Mouse (Mus musculus) forebrain, embryonic 13.5 days (tissue): ENCODE data around the gene Atcay. TPM values are rescaled to one million over a fixed set of nuclear protein-coding genes. Genes with fewer than 3 reads are reported as not detected.
A peak's percentile ranks its signal among the peaks of the same experiment; 100 is the strongest.

Experiments used
- microRNA-seq: library from miRNA; unstranded; fragments of <30 nt; microRNA quantifications from one replicate; pipeline ENCODE4, GENCODE M21; 2016
- polyA plus RNA-seq: library from polyadenylated mRNA; unstranded; fragments of >200 nt; fragmentation: Nextera tagmentation; extraction: Ambion mirVana; gene quantifications from 2 replicates; pipeline ENCODE4 v1.2.1, GENCODE M21; 2015

Gene Atcay
- polyA plus RNA-seq, 1 experiment from 2014 or later: 44.5 TPM

Small RNAs within 50 kb of the gene (microRNA-seq; reads per million reads assigned to microRNA genes)
- gene Mir3057: 16.4 reads per million, percentile 28 among the genes with 10 or more reads in this experiment

Other genes starting within 250 kb of the Atcay start
- gene Gng7, start 215.9 kb downstream of the Atcay start, polyA plus RNA-seq: 14.8 and 17.6 TPM in 2 replicates
- gene Diras1, start 205.2 kb downstream of the Atcay start, polyA plus RNA-seq: 13.4 and 15.0 TPM in 2 replicates
- gene Slc39a3, start 193.4 kb downstream of the Atcay start, polyA plus RNA-seq: 33.4 and 37.8 TPM in 2 replicates
- 273 and 305 TPM in 2 replicates for gene Sgta, start 170.7 kb downstream of the Atcay start, polyA plus RNA-seq
- gene Thop1, start 160.8 kb downstream of the Atcay start, polyA plus RNA-seq: 55.8 and 60.5 TPM in 2 replicates
- gene Creb3l3, start 132.0 kb downstream of the Atcay start, polyA plus RNA-seq: 0.30 and 0.42 TPM in 2 replicates
- 200 and 211 TPM in 2 replicates for gene Map2k2, start 124.9 kb downstream of the Atcay start, polyA plus RNA-seq
- 10.4 and 10.6 TPM in 2 replicates for gene Zbtb7a, start 95.6 kb downstream of the Atcay start, polyA plus RNA-seq
- gene Pias4, start 62.9 kb downstream of the Atcay start, polyA plus RNA-seq: 54.2 and 57.0 TPM in 2 replicates
- 555 and 583 TPM in 2 replicates for gene Eef2, start 54.2 kb downstream of the Atcay start, polyA plus RNA-seq
- 43.5 and 47.7 TPM in 2 replicates for gene Dapk3, start 47.8 kb downstream of the Atcay start, polyA plus RNA-seq
- not detected in 2 replicates for gene 4930442H23Rik, start 47.0 kb downstream of the Atcay start, polyA plus RNA-seq
- gene Nmrk2, start 28.8 kb downstream of the Atcay start, polyA plus RNA-seq: not detected in 2 replicates
- 9.7 and 10.9 TPM in 2 replicates for gene Zfr2, start 2.3 kb upstream of the Atcay start, polyA plus RNA-seq
- 5.6 and 7.4 TPM in 2 replicates for gene Matk, start 22.1 kb upstream of the Atcay start, polyA plus RNA-seq
- gene Mrpl54, start 36.1 kb upstream of the Atcay start, polyA plus RNA-seq: 134 and 135 TPM in 2 replicates
- 28.6 and 32.3 TPM in 2 replicates for gene Apba3, start 36.1 kb upstream of the Atcay start, polyA plus RNA-seq
- gene Tjp3, start 60.7 kb upstream of the Atcay start, polyA plus RNA-seq: 6.2 and 7.1 TPM in 2 replicates
- gene Pip5k1c, start 62.1 kb upstream of the Atcay start, polyA plus RNA-seq: 73.1 and 87.2 TPM in 2 replicates
- 39.9 and 42.0 TPM in 2 replicates for gene Cactin, start 90.3 kb upstream of the Atcay start, polyA plus RNA-seq
- gene Tbxa2r, start 97.9 kb upstream of the Atcay start, polyA plus RNA-seq: 2.6 and 3.8 TPM in 2 replicates
- gene Gipc3, start 112.4 kb upstream of the Atcay start, polyA plus RNA-seq: not detected in 2 replicates
- 60.6 and 61.1 TPM in 2 replicates for gene Hmg20b, start 119.6 kb upstream of the Atcay start, polyA plus RNA-seq
- gene Mfsd12, start 126.7 kb upstream of the Atcay start, polyA plus RNA-seq: 6.3 and 6.8 TPM in 2 replicates
- gene 4930404N11Rik, start 135.0 kb upstream of the Atcay start, polyA plus RNA-seq: 0.44 and 0.45 TPM in 2 replicates
- gene Fzr1, start 147.7 kb upstream of the Atcay start, polyA plus RNA-seq: 117 and 128 TPM in 2 replicates
- gene Dohh, start 153.6 kb upstream of the Atcay start, polyA plus RNA-seq: 76.7 and 87.3 TPM in 2 replicates
- gene Gm48551, start 153.6 kb upstream of the Atcay start, polyA plus RNA-seq: 4.2 and 5.8 TPM in 2 replicates
- 2.1 and 2.3 TPM in 2 replicates for gene Gm48552, start 158.2 kb upstream of the Atcay start, polyA plus RNA-seq
- 1.8 TPM in 2 replicates for gene Smim24, start 162.2 kb upstream of the Atcay start, polyA plus RNA-seq
- 18.5 and 25.2 TPM in 2 replicates for gene Nfic, start 224.8 kb upstream of the Atcay start, polyA plus RNA-seq